Comparison of ENCODE assay signal across 8 mouse cellular contexts in the genomic region with DNA sequence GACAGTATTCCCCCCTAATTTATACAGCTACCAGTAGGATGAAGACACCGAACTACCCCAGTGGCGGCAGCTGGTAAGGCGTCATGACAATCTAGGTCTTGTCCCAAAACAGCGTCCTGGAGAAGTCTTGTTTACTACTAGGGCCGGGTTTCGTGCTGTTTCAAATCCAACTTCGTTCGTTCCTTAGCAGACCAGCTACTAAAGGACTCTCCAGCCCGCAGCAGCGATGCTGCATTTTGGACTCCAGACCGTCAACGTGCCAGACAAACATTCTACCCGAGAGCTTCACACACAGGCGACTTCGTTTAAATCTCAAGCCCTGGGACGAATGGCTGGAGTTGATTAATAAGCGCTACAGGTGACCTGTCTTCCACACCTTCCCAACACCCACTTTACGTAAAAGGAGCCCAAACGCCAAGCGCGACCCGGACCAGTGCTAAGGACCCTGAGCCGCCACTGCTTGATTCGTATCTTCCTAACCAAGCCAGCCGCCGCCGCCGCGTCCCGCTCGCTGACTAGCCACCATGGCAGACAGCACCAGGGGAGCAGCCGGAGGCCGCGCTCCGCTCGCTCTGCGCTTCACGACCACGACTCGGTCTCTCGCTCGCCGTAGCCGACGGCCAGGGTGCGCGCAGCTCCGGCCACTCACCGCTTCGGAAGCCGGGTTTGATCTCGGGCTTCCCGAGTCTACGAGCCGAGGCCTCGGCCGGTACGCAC. TPM values are rescaled to one million over a fixed set of nuclear protein-coding genes. Genes with fewer than 3 reads are reported as not detected.
DNase-seq lines count a peak whose midpoint lies in the region; ATAC-seq and TF ChIP-seq lines count a peak whose summit lies in the region.

No protein-coding gene starts in this region.

- under 1% methylated on average over 58 of the region's 58 CpGs for WGBS in forebrain, embryonic 11.5 days
- WGBS in limb, embryonic 14.5 days = under 1% methylated on average over 55 of the region's 58 CpGs
- WGBS in midbrain, embryonic 13.5 days = under 1% methylated on average over 58 of the region's 58 CpGs
- WGBS in stomach, postnatal 0 days = under 1% methylated on average over 58 of the region's 58 CpGs

- peak overlapping the region; percentile 83 for H3K4me2 ChIP-seq in forebrain, embryonic 11.5 days (ENCODE audit: low read depth, low read length, severe bottlenecking)
- H3K4me2 ChIP-seq in limb, embryonic 14.5 days (replicated peaks; ENCODE audit: low read depth, low read length, severe bottlenecking) = peak overlapping the region; percentile 69
- peak overlapping the region; percentile 91 for H3K4me2 ChIP-seq in midbrain, embryonic 13.5 days (replicated peaks)
- H3K4me2 ChIP-seq in stomach, postnatal 0 days (replicated peaks; ENCODE audit: low read depth) = peak overlapping the region; percentile 68

- H3K27me3 ChIP-seq in forebrain, embryonic 11.5 days (ENCODE audit: control insufficient read depth, insufficient read depth, low read length) = no peaks in the 10 kb centered on the region
- no peaks in the 10 kb centered on the region for H3K27me3 ChIP-seq in limb, embryonic 14.5 days (ENCODE audit: control insufficient read depth, insufficient read depth, low read length)
- H3K27me3 ChIP-seq in midbrain, embryonic 13.5 days = no peaks in the 10 kb centered on the region; the same call in 1 of the 2 replicates
- no peaks in the 10 kb centered on the region for H3K27me3 ChIP-seq in stomach, postnatal 0 days (ENCODE audit: control insufficient read depth, insufficient read depth, low read length)

- peak overlapping the region; percentile 80 for H3K27ac ChIP-seq in forebrain, embryonic 11.5 days (ENCODE audit: low read depth, low read length)
- H3K27ac ChIP-seq in limb, embryonic 14.5 days (replicated peaks; ENCODE audit: low read depth, low read length) = peak overlapping the region; percentile 94
- peak overlapping the region; percentile 92 for H3K27ac ChIP-seq in midbrain, embryonic 13.5 days
- H3K27ac ChIP-seq in stomach, postnatal 0 days (replicated peaks) = peak overlapping the region; percentile 93

- no peak for TF ChIP-seq EP300 in stomach, postnatal 0 days (optimal IDR thresholded peaks at IDR 0.05)

- no peaks in the 10 kb centered on the region for H3K9me3 ChIP-seq in forebrain, embryonic 11.5 days (ENCODE audit: control insufficient read depth, low read length)
- no peaks in the 10 kb centered on the region for H3K9me3 ChIP-seq in limb, embryonic 14.5 days (ENCODE audit: control insufficient read depth, low read length)
- H3K9me3 ChIP-seq in midbrain, embryonic 13.5 days = no peaks in the 10 kb centered on the region
- H3K9me3 ChIP-seq in stomach, postnatal 0 days (ENCODE audit: control insufficient read depth, low read length) = no peaks in the 10 kb centered on the region

- ATAC-seq in forebrain, embryonic 11.5 days (replicated peaks; ENCODE audit: low FRiP score) = peak; percentile 32; the same call in 1 of the 2 replicates
- ATAC-seq in limb, embryonic 14.5 days (ENCODE audit: low FRiP score, low read depth) = peak; percentile 45
- no peak for ATAC-seq in midbrain, embryonic 13.5 days
- peak; percentile 73 for ATAC-seq in stomach, postnatal 0 days (ENCODE audit: low FRiP score, low TSS enrichment)

- H3K4me1 ChIP-seq in forebrain, embryonic 11.5 days (replicated peaks; ENCODE audit: control insufficient read depth, insufficient read depth, low read length) = peaks cover 11% of the 10 kb centered on the region
- peaks cover 11% of the 10 kb centered on the region; the same call in 1 of the 2 replicates for H3K4me1 ChIP-seq in limb, embryonic 14.5 days (ENCODE audit: control insufficient read depth, insufficient read depth, low read length)
- H3K4me1 ChIP-seq in midbrain, embryonic 13.5 days (replicated peaks) = peaks cover 26% of the 10 kb centered on the region
- H3K4me1 ChIP-seq in stomach, postnatal 0 days (replicated peaks; ENCODE audit: control insufficient read depth, insufficient read depth) = no peaks in the 10 kb centered on the region

- peak overlapping the region; percentile 95 for H3K9ac ChIP-seq in forebrain, embryonic 11.5 days (ENCODE audit: low read length)
- H3K9ac ChIP-seq in limb, embryonic 14.5 days (ENCODE audit: low read depth, low read length, severe bottlenecking) = peak overlapping the region; percentile 95
- H3K9ac ChIP-seq in midbrain, embryonic 13.5 days (replicated peaks) = peak overlapping the region; percentile 98
- peak overlapping the region; percentile 98 for H3K9ac ChIP-seq in stomach, postnatal 0 days (ENCODE audit: low read length)

- peaks cover 25% of the 10 kb centered on the region; the same call in 1 of the 2 replicates for H3K36me3 ChIP-seq in forebrain, embryonic 11.5 days (ENCODE audit: control insufficient read depth, insufficient read depth, low read length)
- peaks cover 41% of the 10 kb centered on the region for H3K36me3 ChIP-seq in limb, embryonic 14.5 days (ENCODE audit: control insufficient read depth, insufficient read depth, low read length)
- H3K36me3 ChIP-seq in midbrain, embryonic 13.5 days = peaks cover 41% of the 10 kb centered on the region
- peaks cover 26% of the 10 kb centered on the region for H3K36me3 ChIP-seq in stomach, postnatal 0 days (ENCODE audit: control insufficient read depth, insufficient read depth, low read length)

- TF ChIP-seq CTCF in stomach, postnatal 0 days (IDR thresholded peaks at IDR 0.05; ENCODE audit: low read depth) = peak; percentile 57

- H3K4me3 ChIP-seq in forebrain, embryonic 11.5 days (ENCODE audit: low read depth, low read length) = peak overlapping the region; percentile 97
- H3K4me3 ChIP-seq in limb, embryonic 14.5 days (replicated peaks; ENCODE audit: low read length) = peak overlapping the region; percentile 99
- peak overlapping the region; percentile 98 for H3K4me3 ChIP-seq in midbrain, embryonic 13.5 days (replicated peaks)
- peak overlapping the region; percentile 97 for H3K4me3 ChIP-seq in stomach, postnatal 0 days (ENCODE audit: low read depth, low read length)

- DNase-seq in layer of hippocampus, adult 11-12 months (ENCODE audit: low spot score) = peak; percentile 40
- DNase-seq in layer of hippocampus, postnatal 36 days = no peak
- DNase-seq in adrenal gland, postnatal 14 days = peak; percentile 83
- peak; percentile 55 for DNase-seq in forebrain, embryonic 11.5 days (ENCODE audit: low spot score)
- DNase-seq in induced T-regulatory cell, adult 2 months (ENCODE audit: low read depth) = peak; percentile 80
- peak; percentile 59 for DNase-seq in limb, embryonic 14.5 days (ENCODE audit: low spot score)
- peak; percentile 55 for DNase-seq in stomach, postnatal 0 days (ENCODE audit: low spot score)

- no peak for TF ChIP-seq POLR2A in limb, embryonic 14.5 days (IDR thresholded peaks at IDR 0.05; ENCODE audit: borderline replicate concordance, extremely low read depth, insufficient read depth, insufficient read length)

RNA-seq across cellular contexts. Expression of a gene that starts 0.6 kb away (rescaled TPM):
- total RNA-seq in layer of hippocampus, postnatal 36 days (2021) = 100 to 1,000 TPM; 327 to 329 TPM
- 654 and 801 TPM in 2 replicates for total RNA-seq in adrenal gland, postnatal 14 days (2021)
- 687 and 743 TPM in 2 replicates for polyA plus RNA-seq in forebrain, embryonic 11.5 days (2014; fragmentation: Nextera tagmentation; extraction: Ambion mirVana)
- polyA plus RNA-seq in limb, embryonic 14.5 days (2012; rRNA removed) = 2,544 and 3,424 TPM in 2 replicates
- polyA plus RNA-seq in limb, embryonic 14.5 days (2014; fragmentation: Nextera tagmentation; extraction: Ambion mirVana) = 1,076 and 1,174 TPM in 2 replicates
- polyA plus RNA-seq in midbrain, embryonic 13.5 days (2015; fragmentation: Nextera tagmentation; extraction: Ambion mirVana) = 646 and 703 TPM in 2 replicates
- polyA plus RNA-seq in stomach, postnatal 0 days (2015; fragmentation: Nextera tagmentation; extraction: Ambion mirVana) = 793 and 825 TPM in 2 replicates

RNA-seq across cellular contexts. Expression of a gene that starts 20.4 kb away (rescaled TPM):
- total RNA-seq in layer of hippocampus, postnatal 36 days (2021) = 10 to 100 TPM; 67.1 TPM
- 94.0 and 97.0 TPM in 2 replicates for total RNA-seq in adrenal gland, postnatal 14 days (2021)
- 300 and 308 TPM in 2 replicates for polyA plus RNA-seq in forebrain, embryonic 11.5 days (2014; fragmentation: Nextera tagmentation; extraction: Ambion mirVana)
- polyA plus RNA-seq in limb, embryonic 14.5 days (2012; rRNA removed) = 274 and 285 TPM in 2 replicates
- polyA plus RNA-seq in limb, embryonic 14.5 days (2014; fragmentation: Nextera tagmentation; extraction: Ambion mirVana) = 458 and 481 TPM in 2 replicates
- polyA plus RNA-seq in midbrain, embryonic 13.5 days (2015; fragmentation: Nextera tagmentation; extraction: Ambion mirVana) = 242 and 243 TPM in 2 replicates
- 283 and 300 TPM in 2 replicates for polyA plus RNA-seq in stomach, postnatal 0 days (2015; fragmentation: Nextera tagmentation; extraction: Ambion mirVana)

Comparison
In these comparisons a context has a peak if more than half of its experiments do, and no peak if none do; other contexts are left out.
1. DNase-seq: peak in layer of hippocampus, adult 11-12 months (single experiment), adrenal gland, postnatal 14 days (single experiment), forebrain, embryonic 11.5 days (single experiment), induced T-regulatory cell, adult 2 months (single experiment), limb, embryonic 14.5 days (single experiment) and stomach, postnatal 0 days (single experiment); none in layer of hippocampus, postnatal 36 days (0 of 2).
2. Peak in every context shown above with its lines, with median percentiles within 50 percentile points of each other: H3K27ac ChIP-seq, H3K4me2 ChIP-seq, H3K4me3 ChIP-seq and H3K9ac ChIP-seq.